Mouse (Mus musculus): ENCODE data around the gene Rai14.

GRCm38 (mm10) chr15:10720671-10721070 lies 6.2 kb upstream of the Rai14 start:
- no peak for TF ChIP-seq CTCF (IDR thresholded peaks at IDR 0.05; ENCODE audit: low read depth)
- TF ChIP-seq EP300 (IDR thresholded peaks at IDR 0.05; ENCODE audit: low read depth) = no peak
